Mouse (Mus musculus) spleen, adult 2 months (tissue): ENCODE measurements at regions not wholly inside any gene's neighbourhood (a gene's known extent, or its start where the extent isn't known, plus 50 kb on each side); places are given as distances from the start of the nearest gene placed in this dataset.

ENCODE experiments used
- DNase-seq, 2 experiments: peaks; one replicate each; pipeline versions ENCODE4 v3.0.0 to v3.0.0-alpha.2; 2012 to 2021; ENCODE audit warnings: low spot score in 2 of 2, low read depth in 1 of 2
- H3K27ac ChIP-seq: fragments of 200-500 bp; 2 replicates; pipeline ENCODE4 v1.5.1; 2012; ENCODE audit warnings: low read length, inconsistent platforms; ENCODE audit not compliant: insufficient read depth
- H3K27me3 ChIP-seq: fragments of 200-500 bp; 2 replicates; pipeline ENCODE4 v1.6.1; 2012; ENCODE audit warnings: mild to moderate bottlenecking, moderate library complexity, low read length, inconsistent platforms; ENCODE audit not compliant: control insufficient read depth, insufficient read depth
- H3K36me3 ChIP-seq: fragments of 200-500 bp; 2 replicates; pipeline ENCODE4 v1.6.1; 2012; ENCODE audit warnings: mild to moderate bottlenecking, low read length, inconsistent platforms; ENCODE audit not compliant: control insufficient read depth, insufficient read depth
- H3K4me1 ChIP-seq: fragments of 200-500 bp; 2 replicates; pipeline ENCODE4 v1.6.1; 2011; ENCODE audit warnings: inconsistent platforms; ENCODE audit not compliant: control insufficient read depth, insufficient read depth, insufficient read length
- H3K4me3 ChIP-seq: fragments of 200-500 bp; 2 replicates; pipeline ENCODE4 v1.5.1; 2011; ENCODE audit warnings: mild to moderate bottlenecking, inconsistent platforms; ENCODE audit not compliant: insufficient read depth, insufficient read length; ENCODE audit errors: extremely low read depth
- CTCF ChIP-seq: fragments of 200-500 bp; IDR thresholded peaks from 2 replicates; pipeline ENCODE4 v1.5.1; 2011; ENCODE audit warnings: mild to moderate bottlenecking, inconsistent platforms; ENCODE audit not compliant: insufficient read depth, insufficient read length, insufficient replicate concordance; ENCODE audit errors: extremely low read depth
- POLR2A ChIP-seq: fragments of 200-500 bp; IDR thresholded peaks from 2 replicates; pipeline ENCODE4 v1.6.1; 2011; ENCODE audit warnings: low read depth, low read length, inconsistent platforms
- WGBS: fragments of 180-500 bp; shearing (Covaris S2); methylation state at CpG from one replicate; pipeline ENCODE4 v1.1.7; 2018; 5-methylcytosine and 5-hydroxymethylcytosine counted together

- DNase-seq: no peak
- Histone ChIP-seq H3K4me1 (peaks cover 5% of the 10 kb centered on the region; the same call in 1 of the 2 replicates), H3K27ac (no peak overlapping the region), H3K27me3 (no peaks in the 10 kb centered on the region), H3K4me3 (no peak overlapping the region), H3K36me3 (no peaks in the 10 kb centered on the region)
- TF ChIP-seq POLR2A (no peak), CTCF (no peak)
- 79% methylated on average over 2 of the region's 2 CpGs for WGBS
These were observed 221.2 kb upstream of the Sesn3 start for GRCm38 (mm10) chr9:14053704-14054103.

DNA sequence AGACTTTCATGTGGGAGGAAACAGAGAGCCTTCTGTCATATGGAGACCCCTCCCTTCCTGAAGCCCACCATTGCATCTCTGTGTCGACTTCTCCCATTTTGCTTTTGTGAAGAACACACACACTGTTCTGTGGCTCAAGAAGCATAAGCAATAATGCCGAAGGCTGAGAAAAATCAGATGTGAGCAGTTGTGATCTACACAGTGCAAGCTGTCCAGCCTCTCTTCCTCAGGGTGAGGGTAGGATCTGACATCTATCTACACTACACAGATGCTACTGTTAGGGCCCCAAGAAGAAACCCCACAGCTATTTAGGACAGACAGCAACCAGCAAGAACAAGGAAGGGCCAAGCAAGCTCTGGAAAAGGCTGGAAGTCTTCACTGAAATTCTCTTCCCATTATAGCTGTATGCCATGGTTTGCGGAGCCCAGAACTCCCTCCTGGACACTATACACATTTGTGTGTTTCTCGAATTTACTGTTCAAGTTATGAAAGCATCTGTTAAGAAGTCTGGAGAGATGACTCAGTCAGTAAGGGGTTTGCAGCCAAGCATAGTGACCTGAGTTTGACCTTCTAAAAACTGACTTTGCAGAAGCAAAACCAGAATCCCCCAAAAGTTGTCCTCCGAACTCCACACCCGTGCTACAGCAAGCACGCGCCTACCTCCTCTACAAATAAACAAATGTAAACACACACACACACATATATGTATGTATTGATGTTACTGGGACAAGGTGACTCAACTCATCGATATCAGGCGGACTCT lies 218.3 kb upstream of the Sesn3 start:
- Histone ChIP-seq H3K27ac (no peak overlapping the region), H3K4me1 (peaks cover 8% of the 10 kb centered on the region; the same call in 1 of the 2 replicates), H3K27me3 (no peaks in the 10 kb centered on the region), H3K4me3 (no peak overlapping the region), H3K36me3 (no peaks in the 10 kb centered on the region)
- WGBS: 82% methylated on average over 10 of the region's 10 CpGs
- TF ChIP-seq CTCF (no peak), POLR2A (no peak)
- no peak for DNase-seq

DNA sequence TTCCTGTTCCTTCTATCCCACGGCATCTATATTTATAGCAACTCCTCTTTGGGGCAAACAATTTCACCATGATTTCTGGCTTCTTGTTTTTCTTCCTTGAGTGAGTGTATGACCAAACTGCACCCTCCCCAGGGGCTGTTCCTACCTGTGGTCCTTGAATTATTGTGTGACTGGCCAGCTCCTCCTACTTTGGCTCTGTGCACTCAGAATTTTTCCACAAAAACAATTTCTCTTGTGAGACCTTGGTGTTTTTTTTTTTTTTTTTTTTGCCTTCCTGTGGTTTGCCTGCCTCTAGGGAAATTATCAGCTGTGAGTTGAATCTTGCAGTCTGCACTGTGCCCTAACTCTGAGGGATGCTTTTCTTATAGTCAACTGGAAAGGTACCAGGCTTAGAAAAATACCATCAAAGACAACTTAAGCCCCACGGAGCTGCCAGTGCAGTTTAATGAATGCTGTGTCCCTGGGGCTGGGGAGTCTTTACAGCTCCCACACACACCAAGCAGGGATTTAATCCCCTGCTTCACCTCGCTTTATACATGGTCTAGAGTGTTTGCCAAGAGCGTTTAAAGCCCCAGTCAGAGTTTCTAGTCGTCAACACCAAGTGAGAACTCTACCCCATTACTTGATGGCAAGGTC lies 216.2 kb upstream of the Sesn3 start:
- no peak overlapping the region for H3K27ac ChIP-seq
- TF ChIP-seq POLR2A: no peak
- TF ChIP-seq CTCF: no peak
- no peaks in the 10 kb centered on the region for H3K27me3 ChIP-seq
- no peaks in the 10 kb centered on the region for H3K36me3 ChIP-seq
- H3K4me1 ChIP-seq: peaks cover 10% of the 10 kb centered on the region; the same call in 1 of the 2 replicates
- 46% methylated on average over 5 of the region's 5 CpGs for WGBS
- H3K4me3 ChIP-seq: no peak overlapping the region
- no peak for DNase-seq

GRCm38 (mm10) chr9:14059228-14059779 lies 215.6 kb upstream of the Sesn3 start:
- 61% methylated on average over 7 of the region's 7 CpGs for WGBS
- H3K27ac ChIP-seq: no peak overlapping the region

GRCm38 (mm10) chr9:14060257-14060656 lies 214.6 kb upstream of the Sesn3 start:
- H3K4me3 ChIP-seq: no peak overlapping the region
- H3K4me1 ChIP-seq: peaks cover 10% of the 10 kb centered on the region; the same call in 1 of the 2 replicates
- H3K27me3 ChIP-seq: no peaks in the 10 kb centered on the region
- H3K27ac ChIP-seq: no peak overlapping the region
- H3K36me3 ChIP-seq: no peaks in the 10 kb centered on the region
- 100% methylated on average over 2 of the region's 2 CpGs for WGBS
- no peak for DNase-seq
- TF ChIP-seq CTCF: no peak
- no peak for TF ChIP-seq POLR2A

More at GRCm38 (mm10) chr9:14059228-14059779, 215.6 kb upstream of the Sesn3 start:
- H3K4me3 ChIP-seq: no peak overlapping the region
- no peaks in the 10 kb centered on the region for H3K36me3 ChIP-seq
- H3K4me1 ChIP-seq: peaks cover 10% of the 10 kb centered on the region; the same call in 1 of the 2 replicates
- no peak for DNase-seq
- no peaks in the 10 kb centered on the region for H3K27me3 ChIP-seq
- no peak for TF ChIP-seq POLR2A
- no peak for TF ChIP-seq CTCF

- WGBS: 76% methylated on average over 5 of the region's 5 CpGs
- Histone ChIP-seq H3K27ac (no peak overlapping the region), H3K4me1 (peaks cover 10% of the 10 kb centered on the region; the same call in 1 of the 2 replicates), H3K4me3 (no peak overlapping the region), H3K36me3 (no peaks in the 10 kb centered on the region), H3K27me3 (no peaks in the 10 kb centered on the region)
- TF ChIP-seq POLR2A (no peak), CTCF (no peak)
- DNase-seq: no peak
These were observed 213.5 kb upstream of the Sesn3 start for GRCm38 (mm10) chr9:14061389-14061788.

GRCm38 (mm10) chr9:14061840-14062239 lies 213.0 kb upstream of the Sesn3 start:
- no peak overlapping the region for H3K27ac ChIP-seq
- no peak for TF ChIP-seq POLR2A
- no peak for TF ChIP-seq CTCF
- H3K4me3 ChIP-seq: no peak overlapping the region
- no peaks in the 10 kb centered on the region for H3K36me3 ChIP-seq
- WGBS: 86% methylated on average over 9 of the region's 9 CpGs
- H3K4me1 ChIP-seq: peaks cover 10% of the 10 kb centered on the region; the same call in 1 of the 2 replicates
- H3K27me3 ChIP-seq: no peaks in the 10 kb centered on the region
- DNase-seq: no peak
